Mouse (Mus musculus) thymus, adult 18-20 months (tissue): ENCODE measurements at regions not wholly inside any gene's neighbourhood (a gene's known extent, or its start where the extent isn't known, plus 50 kb on each side); places are given as distances from the start of the nearest gene placed in this dataset.

Experiments
- DNase-seq, 2 experiments: peaks; one replicate each; pipeline ENCODE4 v3.0.0; 2022; ENCODE audit warnings: mixed read lengths in 2 of 2

DNA sequence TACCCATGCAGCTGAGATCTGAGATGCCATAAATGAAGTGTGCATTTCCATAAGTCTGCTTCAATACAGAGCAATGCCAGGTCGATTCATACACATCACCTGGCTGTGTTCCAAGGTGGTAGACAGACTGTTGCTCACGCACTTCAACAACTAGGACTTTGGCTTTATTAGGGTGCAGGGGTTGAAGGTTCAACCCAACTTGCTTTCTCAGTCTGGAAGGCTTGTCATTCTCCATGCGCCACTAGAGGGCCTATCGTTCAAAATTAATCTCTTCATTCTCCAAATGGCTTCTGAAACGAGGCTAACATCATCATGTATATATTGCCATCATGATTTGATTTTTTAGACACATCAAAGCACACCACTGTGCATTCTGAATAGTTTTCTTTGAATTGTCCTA lies 127.0 kb upstream of the Tmem164 start:
- DNase-seq, result no peak

DNA sequence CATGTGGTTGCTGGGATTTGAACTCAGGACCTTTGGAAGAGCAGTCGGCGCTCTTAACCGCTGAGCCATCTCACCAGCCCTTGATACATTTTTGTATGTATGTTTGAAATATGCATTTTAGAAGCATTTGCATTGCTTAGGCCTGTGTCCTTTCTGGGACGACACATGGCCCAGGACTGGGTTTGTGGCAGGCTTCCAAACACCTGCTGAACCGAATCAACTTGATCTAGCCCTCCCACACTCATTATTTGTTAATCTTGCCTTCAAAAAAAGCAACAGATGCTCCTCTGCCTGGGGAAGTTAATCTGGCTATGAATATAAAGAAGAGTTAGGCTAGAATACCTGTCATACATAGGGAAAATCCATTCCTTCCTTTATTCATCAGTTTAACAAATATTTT lies 123.7 kb upstream of the Tmem164 start:
- DNase-seq, result no peak

DNA sequence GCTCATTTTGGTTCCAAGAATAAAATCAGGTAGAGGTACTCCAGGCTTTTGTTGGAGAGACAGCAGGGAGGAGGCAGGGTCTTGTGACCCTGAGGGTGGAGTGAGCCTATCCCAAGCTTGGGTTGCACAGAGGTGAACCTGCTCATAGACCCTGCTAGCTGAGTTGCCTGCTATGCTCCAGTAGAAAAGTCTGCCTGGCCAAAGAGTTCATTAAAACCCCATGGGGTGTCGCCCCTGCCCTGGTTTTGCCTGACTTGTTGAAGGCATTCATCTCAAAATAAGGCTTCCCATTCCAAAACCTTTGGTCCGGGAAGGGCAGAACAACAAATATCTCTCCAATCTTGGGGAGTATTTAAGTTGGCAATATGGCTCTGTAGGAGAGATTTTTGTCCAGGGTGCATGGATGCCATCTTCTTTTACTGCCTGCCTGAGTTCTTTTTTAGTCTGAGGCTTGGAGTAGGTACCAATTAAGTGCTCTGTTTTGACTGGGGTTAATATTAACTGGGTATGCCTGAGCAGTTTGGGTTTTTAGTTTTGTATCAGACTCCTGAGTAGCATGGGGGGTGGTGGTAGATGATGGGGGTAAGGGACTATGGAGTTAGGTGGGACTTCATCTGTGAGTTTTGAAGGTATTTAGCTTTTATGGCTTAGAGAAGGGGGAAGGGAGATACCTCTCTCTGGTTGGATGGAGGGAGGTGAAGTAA lies 120.8 kb upstream of the Tmem164 start:
- DNase-seq, result no peak

DNA sequence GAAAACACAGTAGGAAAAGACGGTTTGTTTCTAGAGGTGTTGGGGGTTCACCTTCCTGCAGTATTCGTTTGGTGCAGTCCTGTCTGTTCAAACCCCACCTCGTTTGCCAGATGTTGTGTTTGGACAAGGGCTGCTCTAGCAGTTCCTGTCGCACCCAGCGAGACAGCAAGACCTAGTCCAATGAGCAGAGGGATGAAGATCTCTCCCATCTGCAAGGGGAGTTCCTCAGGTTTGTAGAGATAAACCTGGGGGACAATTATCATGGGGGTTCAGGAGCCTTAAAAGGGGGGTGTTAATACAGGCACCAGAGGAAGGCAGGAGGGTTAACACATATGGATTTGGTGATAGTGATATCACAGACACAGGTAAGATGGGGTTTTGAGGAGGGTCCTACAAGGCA lies 119.4 kb upstream of the Tmem164 start:
- no peak for DNase-seq

DNA sequence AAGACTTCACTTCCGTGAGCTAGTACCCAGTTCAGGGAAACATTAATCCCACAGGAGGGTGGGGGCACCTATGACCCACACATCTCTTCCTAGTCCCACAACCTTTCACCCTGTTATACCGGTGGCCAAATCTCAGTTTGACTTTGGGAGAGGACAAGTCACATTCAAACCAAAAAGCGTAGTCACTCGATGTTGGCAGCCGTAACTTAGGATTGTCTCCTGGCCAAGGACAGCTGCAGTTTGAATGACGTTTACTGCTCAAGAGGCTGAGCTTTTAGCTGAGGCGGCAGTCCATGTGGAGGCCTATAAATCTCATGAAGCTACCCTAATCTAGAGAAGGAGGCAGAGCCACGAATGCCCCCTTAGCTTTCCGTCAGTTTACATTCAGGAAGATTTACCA lies 117.0 kb upstream of the Tmem164 start:
- DNase-seq, result no peak

DNA sequence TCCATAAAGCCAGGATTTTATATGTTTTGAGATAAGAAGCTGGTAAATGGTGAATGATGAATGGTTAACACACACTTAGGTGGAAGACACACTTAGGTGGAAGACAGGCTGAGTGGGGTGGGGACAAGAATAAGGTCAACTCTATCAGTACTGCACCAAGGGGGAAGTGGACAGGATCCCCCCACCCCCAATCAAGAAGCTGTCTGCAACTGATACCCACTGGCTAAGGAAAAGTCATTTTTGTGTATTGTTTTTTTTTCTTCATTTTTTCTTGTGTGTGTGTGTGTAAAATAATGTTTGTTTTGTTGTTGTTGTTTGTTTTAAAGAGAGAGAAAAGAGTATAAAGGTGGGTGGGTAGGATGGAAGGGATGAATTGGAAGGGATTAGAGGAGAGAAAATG lies 109.4 kb upstream of the Tmem164 start:
- DNase-seq, result no peak

DNA sequence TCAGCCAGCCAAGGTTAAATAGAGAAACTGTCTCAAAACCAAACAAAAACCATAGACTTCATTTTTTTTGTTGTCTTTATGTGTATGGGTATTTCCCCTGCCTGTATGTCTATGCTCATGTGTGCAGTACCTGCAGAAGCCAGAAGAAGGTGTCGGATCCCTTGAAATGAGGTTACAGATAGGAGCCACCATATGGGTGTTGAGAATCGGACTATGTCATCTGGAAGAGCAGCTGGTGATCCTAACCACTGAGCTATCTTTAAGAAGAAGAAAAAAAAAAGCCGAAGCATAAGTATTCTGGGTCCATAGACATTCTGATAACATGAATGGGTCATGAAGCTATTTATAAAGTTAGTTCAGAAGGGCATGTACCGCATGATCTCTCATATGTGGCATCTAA lies 107.2 kb upstream of the Tmem164 start:
- DNase-seq, result no peak

DNA sequence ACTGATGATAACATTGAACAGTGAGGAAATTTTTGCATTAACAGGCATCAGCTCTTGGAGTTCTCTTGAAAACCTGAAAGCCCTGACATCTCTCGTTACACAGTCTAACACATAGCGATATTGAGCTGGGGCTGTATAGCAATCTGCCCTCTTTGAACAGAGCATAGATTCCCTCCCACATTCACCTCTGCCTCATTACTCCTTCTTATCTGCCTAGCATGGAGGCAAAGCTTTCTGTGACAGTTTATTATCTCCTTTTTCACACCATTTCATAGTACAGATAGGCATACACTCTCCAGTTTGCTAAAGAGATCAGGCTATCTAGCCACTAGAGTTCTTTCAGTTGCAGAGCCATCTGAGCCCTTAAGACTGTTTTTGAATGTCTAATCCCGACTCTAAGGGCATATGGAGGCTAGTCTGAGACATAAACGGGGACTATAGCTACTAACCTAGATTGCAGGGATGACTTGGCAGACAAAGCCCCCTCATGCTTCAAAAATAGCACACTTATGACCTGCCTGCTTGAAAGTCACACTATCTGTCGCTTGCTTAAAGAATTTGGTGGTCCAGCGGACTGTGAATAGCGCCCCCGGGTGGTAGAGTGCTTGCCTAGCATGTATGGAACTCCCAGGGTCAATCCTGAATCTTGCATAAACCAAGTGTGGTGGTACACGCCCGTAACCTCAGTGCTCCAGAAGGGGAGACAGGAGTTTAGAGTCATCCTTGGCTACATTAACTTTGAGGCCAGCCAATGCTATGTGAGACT lies 106.1 kb upstream of the Tmem164 start:
- DNase-seq, result no peak

DNA sequence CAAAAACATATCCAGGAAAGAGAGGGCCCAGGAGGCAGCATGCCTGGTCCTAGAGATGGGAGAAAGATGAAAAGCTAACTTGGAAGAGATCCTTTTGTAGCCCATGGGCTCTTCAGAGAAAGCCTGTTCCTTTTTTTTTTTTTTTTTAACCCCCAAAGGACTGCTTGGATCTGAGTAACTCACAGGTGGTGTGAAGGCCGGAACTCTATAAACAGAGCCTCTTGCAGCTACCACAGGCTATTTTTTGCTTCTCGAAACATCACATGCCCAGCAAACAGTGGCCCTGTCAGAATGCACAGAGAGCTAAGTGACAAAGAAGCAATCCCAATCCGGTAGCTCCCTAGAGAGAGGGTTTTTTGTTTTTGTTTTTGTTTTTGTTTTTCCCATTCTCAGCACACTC lies 105.1 kb upstream of the Tmem164 start:
- DNase-seq, result no peak

DNA sequence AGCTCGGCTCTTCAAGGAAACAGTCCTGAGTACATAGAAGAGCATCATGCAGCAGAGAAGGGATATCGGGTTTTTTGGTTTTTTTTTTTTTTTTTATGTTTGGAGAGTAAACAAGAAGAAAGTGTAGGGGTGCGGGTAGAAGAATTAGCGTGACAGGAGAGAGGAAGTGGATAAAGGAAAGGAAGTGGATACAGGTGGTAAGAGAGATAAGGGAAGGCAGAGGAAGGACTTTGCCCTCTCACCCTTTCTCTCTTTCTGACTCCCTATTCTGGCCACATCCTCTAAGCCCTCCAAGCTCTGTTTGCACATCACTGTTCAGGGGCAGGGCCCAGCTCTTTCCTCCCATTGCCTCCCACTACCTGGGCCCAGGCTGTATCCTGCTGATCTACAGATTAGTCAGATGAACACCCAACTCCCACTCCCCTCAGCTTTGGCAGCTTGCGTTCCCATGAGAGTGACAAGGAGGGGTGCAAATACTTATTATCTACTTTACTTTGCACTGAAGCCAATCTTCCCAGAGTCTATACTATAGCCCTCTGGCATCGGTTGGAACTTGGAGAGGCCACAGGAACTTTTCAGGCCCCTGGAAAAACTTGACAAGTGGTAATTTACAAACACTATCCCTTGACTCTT lies 103.6 kb upstream of the Tmem164 start:
- DNase-seq, result no peak

DNA sequence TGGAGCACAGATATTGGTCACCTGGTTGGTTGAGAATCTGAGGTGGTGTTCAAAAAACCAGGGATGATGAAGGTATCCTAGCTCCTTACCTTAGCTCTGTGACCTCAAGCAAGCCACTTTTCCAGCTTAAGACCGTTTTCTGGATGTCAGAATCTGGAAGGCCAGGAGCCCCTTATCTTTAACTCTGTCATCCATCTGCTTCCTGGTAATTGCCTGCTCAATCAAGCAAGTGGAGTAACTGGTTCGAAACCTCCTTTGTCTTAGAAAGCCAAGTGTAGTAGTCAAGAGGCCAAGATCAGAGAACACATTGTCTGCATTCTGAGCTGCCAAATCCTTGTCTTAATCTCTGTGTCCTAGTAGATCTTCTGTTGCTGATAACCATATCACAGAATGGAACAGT lies 95.9 kb upstream of the Tmem164 start:
- no peak for DNase-seq

DNA sequence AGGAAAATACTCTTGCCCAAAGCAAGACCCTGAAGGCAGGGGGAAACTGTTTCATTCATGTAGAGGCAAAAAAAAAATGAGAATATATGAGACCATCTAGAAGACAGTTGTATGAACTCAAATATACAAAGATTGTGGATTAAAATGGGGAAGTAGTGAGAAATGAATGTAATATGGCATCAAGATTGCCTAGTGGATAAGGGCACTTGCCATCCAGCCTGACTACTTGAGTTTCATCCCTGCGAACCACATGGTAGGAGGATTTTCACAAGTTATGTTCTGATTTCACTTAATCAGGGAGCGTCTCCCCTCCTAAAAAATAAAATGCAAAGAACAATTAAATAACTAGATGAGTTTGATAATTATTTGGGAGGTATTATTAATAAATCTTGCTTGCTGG lies 81.8 kb upstream of the Tmem164 start:
- DNase-seq, result no peak

DNA sequence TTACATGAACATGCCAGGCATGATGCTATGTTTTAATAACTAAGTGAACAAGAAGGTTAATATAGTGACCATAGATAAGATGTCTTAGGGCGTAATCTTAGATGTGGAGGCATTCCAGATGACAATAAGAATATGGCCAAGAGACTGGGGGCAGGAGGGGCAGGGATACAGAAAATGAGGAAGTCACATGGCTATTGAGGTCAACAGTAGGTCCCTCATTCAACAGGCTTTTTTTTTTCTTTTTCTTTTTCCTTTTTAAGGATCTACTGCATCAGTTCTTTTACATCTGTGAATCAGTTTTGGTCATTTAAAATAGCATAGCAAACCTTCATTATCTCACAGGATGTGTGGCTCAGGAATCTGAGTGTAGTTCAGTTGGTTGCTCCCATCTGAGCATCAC lies 80.4 kb upstream of the Tmem164 start:
- no peak for DNase-seq

DNA sequence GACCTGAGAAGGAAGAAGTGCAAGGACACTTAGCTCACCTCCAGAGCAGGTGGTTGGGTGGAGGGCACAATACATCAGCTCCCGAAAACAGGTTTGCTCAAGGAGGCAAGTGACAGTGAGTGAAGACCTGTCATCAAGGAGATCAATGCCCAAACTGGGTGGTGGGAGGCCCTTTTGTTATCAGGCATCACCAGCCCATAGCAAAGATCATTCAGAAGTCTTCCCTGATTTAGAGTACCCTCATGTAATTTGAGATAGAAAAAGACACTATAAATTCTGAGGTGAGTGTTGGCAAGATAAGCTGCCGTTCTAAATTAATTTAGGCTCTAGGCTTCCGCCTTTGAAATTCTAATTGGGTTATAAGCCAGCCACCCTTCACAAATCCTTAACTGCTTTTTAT lies 76.1 kb upstream of the Tmem164 start:
- DNase-seq, result no peak

DNA sequence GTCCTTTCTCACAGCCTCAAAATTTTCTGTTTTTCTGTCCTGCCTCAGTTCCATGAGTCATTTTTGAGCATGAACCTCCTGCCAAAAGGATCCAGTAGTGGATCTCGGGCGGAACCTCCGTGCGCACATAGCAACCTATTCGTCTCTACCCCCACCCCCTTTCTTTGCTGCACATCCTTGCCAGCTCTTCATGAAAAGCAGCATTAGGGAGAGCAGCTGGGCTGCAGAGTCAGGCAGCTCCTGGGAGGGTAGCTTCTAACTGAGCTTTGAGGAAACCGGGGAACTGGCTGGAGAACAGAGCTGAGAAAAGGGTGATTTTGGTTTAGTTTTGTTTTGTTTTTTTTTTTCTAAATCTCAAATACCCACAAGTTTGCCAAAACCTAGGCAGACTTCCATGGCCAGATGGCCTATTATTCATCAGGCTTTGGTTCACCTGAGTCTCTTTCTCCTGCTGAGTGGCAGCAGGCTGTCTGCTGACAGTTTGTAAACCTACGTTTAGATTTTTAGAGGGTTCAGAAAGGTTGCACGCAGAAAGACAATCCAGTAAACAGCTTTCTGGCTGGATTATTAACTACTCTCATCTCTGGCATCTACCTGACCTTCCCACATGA lies 74.5 kb upstream of the Tmem164 start:
- no peak for DNase-seq

DNA sequence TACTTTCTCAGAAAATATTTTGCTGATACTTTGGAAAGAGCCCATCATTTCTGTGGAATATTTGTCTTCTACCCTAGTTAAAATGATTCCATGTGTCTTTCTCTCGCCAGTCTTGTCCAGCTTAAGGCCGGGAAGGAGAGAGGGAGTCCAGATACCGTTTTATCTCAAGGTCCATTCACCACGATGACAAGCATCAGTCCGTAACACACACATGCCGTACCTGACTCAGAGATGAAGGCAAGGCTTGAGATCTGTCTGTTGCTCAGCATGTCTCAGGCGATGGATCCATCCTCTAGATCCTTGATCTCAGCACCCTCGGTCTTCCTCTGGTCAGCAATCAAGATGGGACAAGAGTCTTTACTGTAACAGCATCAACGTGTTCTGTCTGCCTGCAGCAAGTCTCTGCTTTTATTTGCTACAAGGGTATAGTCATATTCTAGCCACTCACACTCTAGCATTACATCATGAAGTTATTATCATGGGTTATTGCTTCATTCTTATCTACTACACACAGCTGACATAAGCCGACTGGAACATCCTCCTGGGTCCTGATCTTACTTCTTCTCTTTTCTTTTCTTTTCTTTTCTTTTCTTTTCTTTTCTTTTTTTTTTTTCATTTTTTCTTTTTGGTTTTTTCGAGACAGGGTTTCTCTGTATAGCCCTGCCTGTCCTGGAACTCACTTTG lies 64.9 kb upstream of the Tmem164 start:
- no peak for DNase-seq

DNA sequence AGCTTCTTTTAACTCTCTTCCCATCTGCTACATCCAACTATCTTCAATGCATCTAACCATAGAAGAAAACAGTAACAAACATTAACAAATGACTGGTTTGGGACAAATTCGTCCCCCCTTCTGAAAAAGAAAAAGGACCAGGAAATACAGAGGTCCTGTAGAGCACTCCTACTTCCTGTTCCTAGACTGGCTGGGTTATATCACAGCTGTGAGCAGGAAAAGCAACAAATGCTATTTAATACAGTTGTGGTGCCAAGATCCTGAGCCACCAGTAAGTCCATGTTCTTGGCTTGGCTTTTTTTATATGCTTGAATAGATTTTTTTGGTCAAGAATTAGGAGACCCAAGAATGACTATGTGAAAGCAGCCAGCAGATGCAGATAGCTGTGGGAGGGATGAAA lies 62.8 kb upstream of the Tmem164 start:
- DNase-seq, result no peak

DNA sequence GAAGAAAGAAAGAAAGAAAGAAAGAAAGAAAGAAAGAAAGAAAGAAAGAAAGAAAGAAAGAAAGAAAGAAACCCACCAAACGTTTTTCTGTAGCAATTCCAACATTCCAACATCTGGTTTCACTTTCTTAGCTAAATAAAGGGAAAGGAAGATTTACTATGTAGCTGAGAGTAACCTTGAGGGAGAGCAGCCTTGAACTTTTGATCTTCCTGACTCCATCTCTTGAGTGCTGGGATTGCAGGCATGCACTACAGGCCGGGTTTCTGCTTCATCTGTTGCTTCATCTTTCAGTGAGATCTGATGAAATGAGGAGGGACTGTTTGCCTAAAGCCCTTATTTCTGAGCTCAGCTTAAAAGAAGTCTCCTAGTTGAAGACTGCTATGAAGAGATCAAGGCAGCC lies 57.8 kb upstream of the Tmem164 start:
- DNase-seq, result no peak

DNA sequence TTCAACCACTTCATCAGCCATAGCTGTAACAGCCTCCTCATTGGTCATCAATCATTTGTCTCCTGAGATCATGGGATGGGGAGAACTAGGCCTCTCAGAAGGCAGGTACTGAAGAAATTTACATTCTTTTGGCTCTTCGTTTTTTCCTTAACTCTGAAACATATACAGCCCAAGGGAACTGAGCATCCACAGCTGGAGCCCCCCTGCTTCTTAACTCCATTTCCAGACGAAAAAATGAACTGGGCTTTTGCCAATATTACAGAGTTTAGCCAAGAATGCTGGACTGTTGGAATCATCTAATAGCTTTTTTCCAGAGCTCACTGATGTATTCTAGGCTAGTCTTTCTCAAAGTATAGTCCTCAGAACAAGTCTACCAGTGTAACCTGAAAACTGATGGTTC lies 57.3 kb upstream of the Tmem164 start:
- no peak for DNase-seq
